Mouse (Mus musculus) ovary, postnatal 10 days (tissue): ENCODE data around the gene Pard6b.

Experiments used
- DNase-seq: peaks from one replicate; pipeline ENCODE4 v3.0.0; 2022; ENCODE audit warnings: low spot score

Gene Pard6b

DNA sequence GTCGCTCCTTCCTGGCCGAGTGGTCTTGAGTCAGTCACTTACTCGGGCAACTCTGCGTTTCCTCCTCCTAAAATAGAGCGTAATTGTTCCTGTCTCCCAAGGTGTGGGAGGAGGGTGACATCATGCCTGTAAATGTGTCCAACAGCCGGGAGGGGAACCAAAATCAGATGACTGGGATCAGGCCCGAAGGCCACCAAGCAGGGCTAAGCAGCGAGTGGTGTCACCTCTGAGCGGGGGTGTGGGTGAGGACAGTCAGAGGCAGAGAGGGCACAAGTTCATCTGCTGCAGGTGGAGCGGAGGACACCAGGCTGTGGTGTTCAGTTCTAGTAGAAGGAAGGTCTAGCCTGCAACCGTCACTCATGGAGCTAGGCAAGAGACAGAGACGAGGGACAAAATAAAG, 17.1 kb upstream of the Pard6b start:
- no peak for DNase-seq

GRCm38 (mm10) chr2:168065511-168065910, 15.3 kb upstream of the Pard6b start:
- no peak for DNase-seq

DNA sequence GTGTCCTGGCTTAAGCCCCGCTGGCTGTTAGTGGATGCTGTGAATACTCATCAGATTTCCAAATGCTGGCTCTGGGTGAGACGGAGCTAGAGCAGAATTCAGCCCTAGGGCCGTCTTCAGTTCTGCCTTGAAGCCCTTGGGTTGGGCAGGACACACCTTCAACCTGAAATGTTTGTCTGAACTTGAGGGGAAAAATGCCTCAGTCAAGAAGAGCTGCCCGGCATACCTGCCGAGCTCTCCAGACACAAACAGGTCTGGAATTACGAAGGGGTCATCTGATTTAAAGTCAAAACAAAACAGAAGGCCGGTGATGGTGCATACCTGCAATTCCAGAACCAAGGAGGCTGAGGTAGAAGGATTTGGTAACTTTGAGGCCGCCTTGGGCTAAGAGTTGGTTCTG, 14.0 kb upstream of the Pard6b start:
- no peak for DNase-seq

- no peak for DNase-seq
These were observed 10.4 kb upstream of the Pard6b start for GRCm38 (mm10) chr2:168070425-168070824.

DNA sequence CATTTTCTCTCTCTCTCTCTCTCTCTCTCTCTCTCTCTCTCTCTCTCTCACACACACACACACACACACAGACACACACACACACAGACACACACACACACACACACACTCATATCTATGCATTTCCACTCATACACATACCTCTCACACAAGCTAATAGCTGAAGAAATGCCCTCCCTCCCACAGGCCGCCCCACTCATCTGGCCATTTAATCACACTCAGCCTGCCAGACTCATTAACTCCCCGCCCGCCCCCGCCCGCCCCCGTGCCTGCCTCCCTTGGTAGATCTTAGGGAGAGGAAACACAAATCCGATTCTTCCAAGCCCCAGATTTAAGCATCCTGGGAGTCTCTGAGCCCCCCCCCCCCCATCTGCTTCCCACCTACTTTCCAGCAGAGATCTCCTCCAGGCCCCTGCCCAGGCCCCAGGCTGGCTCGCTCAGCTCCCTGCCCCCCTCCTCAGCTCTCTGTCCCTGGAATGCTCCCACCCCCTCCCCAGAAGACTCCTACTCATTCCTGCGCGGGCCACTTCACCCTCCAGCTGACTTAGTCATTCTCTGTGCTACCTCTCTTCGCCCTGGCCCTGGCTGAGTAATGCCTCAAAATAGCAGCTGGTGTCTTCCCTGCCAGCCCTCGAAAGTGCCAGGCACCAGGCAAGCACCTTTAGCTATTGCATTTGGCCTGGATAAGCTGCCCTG, 8.2 kb upstream of the Pard6b start:
- DNase-seq = no peak

DNA sequence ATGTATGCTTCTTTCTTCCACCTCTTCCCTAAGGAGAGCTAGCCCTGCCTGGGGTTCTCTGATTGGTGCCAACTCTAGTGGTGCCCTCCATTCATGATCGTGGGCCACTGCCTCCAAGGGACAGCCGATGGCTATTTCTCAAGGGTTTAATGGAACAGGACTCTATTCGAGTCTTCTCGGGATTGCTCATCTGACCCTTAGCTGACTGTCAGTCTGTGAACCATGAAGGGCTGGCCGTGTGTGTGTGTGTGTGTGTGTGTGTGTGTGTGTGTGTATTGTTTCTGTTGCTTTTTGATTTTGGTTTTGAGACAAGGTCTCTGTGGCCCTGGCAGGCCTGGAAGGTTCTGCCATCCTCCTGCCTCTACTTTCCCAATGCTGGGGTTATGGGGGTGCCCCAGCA, 7.1 kb upstream of the Pard6b start:
- DNase-seq = no peak

- DNase-seq = no peak
These were observed 6.3 kb upstream of the Pard6b start for GRCm38 (mm10) chr2:168074457-168074856.

DNA sequence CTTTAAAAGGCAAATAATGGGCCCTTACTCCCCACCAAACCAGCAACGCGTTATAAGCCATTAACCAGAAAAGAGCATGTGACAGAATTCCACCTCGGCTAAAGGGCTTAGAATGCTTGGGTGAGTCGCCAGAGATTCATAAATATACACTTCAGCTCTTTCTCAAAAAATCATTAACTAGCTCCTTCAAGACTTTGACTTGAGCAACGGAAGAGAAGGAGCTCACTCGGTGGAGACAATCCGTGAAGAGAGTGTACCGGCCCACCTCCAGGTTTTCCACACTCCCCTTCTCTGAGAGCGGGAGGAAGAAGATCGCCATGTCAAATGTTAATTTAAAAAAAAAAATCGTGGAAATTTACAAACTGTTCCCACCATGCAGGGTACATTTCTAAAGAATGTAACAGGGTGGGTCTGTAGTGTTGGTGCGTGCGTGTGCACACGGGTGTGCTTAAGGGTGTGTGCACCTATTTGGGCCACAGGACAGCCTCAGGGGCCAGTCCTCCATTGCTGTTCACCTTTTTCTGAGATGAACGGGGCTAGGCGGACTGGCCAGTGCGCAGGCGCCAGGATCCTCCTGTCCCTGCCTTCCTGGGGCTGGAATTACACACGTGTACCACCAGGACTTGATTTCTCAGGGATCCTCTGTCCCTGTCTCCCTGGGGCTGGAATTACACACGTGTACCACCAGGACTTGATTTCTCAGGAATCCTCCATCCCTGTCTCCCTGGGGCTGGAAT, 3.8 kb upstream of the Pard6b start:
- DNase-seq = no peak

GRCm38 (mm10) chr2:168078107-168078830, 2.5 kb upstream of the Pard6b start:
- no peak for DNase-seq

GRCm38 (mm10) chr2:168081299-168081932, 612 bp downstream of the Pard6b start:
- no peak for DNase-seq

DNA sequence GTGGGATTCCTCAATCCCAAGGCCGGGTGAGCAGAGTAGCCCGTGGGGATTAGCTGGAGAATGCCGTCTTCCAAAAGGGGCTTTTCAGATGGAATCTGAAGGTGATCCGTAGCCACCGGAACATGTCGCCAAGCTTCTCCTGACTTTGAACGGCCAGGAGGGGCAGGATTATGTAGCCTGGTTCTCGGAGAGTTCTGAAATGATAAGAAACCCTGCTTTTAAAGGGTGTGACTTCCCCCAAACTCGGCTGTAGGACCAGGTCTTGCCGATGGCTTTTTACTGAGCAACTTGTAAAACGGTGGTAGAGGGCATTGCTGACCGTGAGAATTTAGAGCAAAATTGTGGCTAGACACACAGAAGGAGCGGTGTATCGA, 1.1 kb downstream of the Pard6b start:
- DNase-seq = no peak

DNA sequence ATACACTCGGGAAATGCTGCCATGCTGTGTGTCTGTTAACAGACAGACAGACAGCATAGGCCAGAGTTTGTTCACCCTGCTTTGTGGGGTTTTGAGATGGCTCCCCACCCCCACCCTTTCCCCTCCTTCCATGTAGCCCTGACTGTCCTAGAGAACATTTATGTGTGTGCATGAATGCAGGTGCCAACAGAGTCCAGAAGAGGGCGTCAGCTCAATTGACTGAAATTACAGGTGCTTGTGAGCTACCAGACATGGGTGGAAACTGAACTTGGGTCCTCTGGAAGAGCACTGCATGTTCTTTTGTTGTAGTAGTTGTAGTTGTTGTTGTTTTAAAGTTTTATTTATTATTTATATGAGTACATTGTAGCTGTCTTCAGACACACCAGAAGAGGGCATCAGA, 2.8 kb downstream of the Pard6b start:
- no peak for DNase-seq

DNA sequence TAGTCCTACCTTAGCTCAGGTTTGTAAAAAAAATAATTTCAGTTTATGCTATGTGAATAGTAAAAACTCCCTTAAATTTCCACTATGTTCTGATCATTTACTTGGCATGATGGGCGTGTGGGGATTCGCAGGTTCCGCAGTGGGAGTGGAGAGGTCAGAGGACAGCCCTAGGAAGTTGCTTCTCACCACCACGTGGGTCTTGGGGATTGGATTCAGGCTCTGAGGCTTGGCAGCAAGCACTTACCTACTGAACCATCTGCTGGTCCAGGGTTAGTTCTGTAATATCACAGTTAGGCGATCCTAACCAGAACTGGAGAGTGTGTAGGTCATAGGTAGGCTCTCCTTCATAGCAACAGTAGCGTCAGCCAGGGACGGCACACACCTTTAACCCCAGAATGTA, 3.4 kb downstream of the Pard6b start:
- DNase-seq = no peak

DNA sequence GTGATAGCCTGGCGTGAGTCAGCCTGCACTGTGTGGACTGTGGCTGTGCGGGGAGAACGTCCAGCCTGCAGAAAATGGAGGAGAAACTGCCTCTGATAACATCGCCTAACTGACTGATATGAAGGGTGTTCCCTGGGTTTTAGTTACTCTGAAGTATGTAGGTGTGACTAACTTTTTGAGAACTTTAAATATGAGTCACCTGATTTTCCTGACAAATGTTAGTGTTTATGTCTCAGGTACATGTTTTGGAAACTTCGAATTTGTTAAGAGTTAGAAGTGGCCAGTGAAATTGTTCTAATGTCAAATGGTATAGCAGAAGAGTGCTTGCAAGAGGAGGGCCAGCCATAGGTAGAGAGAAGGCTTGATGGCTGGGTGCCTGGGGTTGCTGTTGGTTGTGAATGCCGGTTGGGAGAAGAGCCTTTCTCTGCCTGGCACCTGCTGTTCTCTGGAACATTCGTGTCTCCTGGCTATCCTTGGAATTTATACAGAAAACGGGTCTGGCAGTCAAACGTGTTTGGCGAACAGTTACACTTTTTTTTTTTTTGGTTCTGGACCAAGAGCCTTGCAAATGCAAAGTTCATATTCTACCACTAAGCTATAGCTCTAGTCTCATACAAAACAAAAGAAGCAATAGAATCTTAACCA, 4.9 kb downstream of the Pard6b start:
- DNase-seq = no peak

GRCm38 (mm10) chr2:168086318-168086717, 5.5 kb downstream of the Pard6b start:
- no peak for DNase-seq

- no peak for DNase-seq
These were observed 6.0 kb downstream of the Pard6b start for GRCm38 (mm10) chr2:168086839-168087238.

DNA sequence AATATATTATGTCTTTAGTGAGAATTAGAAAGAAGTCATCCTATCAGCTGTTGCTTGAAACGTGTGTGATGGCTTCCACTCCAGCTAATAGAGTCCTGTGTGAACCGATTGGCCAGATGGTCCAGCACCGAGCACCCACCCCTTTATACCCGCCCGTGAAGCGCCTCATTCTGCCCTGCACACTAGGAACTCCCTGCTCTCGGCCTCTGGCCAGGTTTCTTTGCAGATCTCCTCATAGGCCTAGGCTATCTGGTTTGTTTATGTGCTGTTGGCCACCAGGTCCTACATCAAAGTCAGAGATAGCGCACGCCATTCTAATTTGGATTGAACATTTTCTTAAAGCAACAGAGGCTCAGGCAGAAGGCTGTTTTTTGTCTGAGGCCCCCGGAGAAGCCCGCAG, 10.8 kb downstream of the Pard6b start:
- no peak for DNase-seq

GRCm38 (mm10) chr2:168093077-168093476, 12.3 kb downstream of the Pard6b start:
- DNase-seq = no peak

DNA sequence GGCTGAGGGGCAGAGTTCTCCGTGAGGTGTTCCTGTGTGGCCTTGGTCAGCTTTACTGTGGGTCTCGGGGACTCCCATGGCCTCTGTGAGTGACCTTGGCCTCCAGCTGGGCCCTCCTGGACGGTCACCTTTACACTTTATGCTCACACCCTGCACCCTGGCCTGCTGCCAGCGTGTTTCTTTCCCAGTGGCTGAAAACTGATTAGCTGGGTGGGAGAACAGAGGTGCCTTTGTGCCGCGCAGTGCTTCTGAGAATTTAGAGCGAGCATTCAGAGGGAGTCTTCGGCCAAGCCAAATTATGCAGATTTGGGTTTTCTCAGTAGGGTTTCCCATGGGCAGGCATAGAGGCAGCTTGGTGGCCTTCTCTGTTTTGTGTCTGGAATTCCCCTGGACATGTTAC, 14.3 kb downstream of the Pard6b start:
- DNase-seq = no peak

- no peak for DNase-seq
These were observed 15.7 kb downstream of the Pard6b start for GRCm38 (mm10) chr2:168096487-168096886.

DNA sequence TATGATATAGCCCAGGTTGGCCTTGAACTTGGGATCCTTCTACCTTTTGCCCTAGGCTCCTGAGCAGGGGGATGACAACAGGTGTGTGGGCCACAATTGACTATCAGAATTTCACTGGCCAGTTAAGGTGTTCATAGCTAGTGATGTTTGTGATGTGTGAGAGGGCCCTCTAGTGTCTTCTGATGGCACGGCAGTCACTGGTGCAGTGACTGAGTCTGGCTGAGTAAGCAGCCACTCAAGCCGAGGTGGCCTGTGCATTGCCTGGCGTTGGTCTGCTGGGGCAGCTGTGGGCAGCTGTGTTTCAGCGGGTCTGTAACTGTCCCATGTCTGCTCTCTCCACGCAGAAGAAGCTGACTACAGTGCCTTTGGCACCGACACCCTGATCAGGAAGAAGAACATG, 17.2 kb downstream of the Pard6b start:
- no peak for DNase-seq

DNA sequence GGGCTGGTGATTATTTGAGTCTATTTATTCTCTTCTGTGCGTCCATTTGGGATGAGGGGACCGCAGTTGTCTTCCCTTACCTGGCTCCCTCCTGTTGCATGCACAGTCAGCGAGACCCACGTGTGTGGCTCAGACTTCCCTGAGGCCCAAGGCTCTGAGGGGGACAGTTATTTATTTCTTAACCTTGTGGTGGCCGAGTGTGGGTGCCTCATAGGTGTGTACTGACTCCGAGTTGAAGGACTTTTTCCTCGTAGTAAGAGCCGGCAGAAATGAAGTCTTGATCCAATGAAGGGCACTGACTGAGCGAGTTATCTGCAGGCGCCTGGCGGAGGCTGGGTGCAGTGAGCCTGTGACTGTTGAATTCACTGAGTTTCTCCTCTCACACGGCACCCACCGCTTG, 19.2 kb downstream of the Pard6b start:
- DNase-seq = no peak
